Mouse (Mus musculus) midbrain, embryonic 12.5 days (tissue): ENCODE data around the gene Jhy. TPM values are rescaled to one million over a fixed set of nuclear protein-coding genes. Genes with fewer than 3 reads are reported as not detected.
A peak's percentile ranks its signal among the peaks of the same experiment; 100 is the strongest.

ENCODE experiments used
- ATAC-seq: fragments of 200-750 bp; cut with Nextera tagmentation; 2 replicates; pipeline ENCODE4 v1.8.0; 2017; ENCODE audit warnings: low read depth, moderate TSS enrichment, moderate library complexity; ENCODE audit not compliant: low FRiP score
- H3K27ac ChIP-seq: fragments of 300-500 bp; sonication (generic); replicated peaks from 2 replicates; pipeline ENCODE4 v1.5.1; 2016; ENCODE audit warnings: mild to moderate bottlenecking
- H3K27me3 ChIP-seq: fragments of 300-500 bp; sonication (generic); 2 replicates; pipeline ENCODE4 v1.6.1; 2016; ENCODE audit warnings: mild to moderate bottlenecking
- H3K36me3 ChIP-seq: fragments of 300-500 bp; sonication (generic); 2 replicates; pipeline ENCODE4 v1.6.1; 2016
- H3K4me1 ChIP-seq: fragments of 300-500 bp; sonication (generic); 2 replicates; pipeline ENCODE4 v1.6.1; 2016
- H3K4me2 ChIP-seq: fragments of 300-500 bp; sonication (generic); replicated peaks from 2 replicates; pipeline ENCODE4 v1.6.1; 2016; ENCODE audit warnings: mild to moderate bottlenecking, moderate library complexity
- H3K4me3 ChIP-seq: fragments of 300-500 bp; sonication (generic); 2 replicates; pipeline ENCODE4 v1.5.1; 2016; ENCODE audit warnings: mild to moderate bottlenecking
- H3K9ac ChIP-seq: fragments of 300-500 bp; sonication (generic); replicated peaks from 2 replicates; pipeline ENCODE4 v1.6.1; 2016; ENCODE audit warnings: mild to moderate bottlenecking, moderate library complexity
- H3K9me3 ChIP-seq: fragments of 300-500 bp; sonication (generic); 2 replicates; pipeline ENCODE4 v1.6.1; 2016; ENCODE audit warnings: mild to moderate bottlenecking
- WGBS: fragments of 180-500 bp; shearing (Covaris S2); methylation state at CpG from one replicate; pipeline ENCODE4 v1.1.7; 2016; 5-methylcytosine and 5-hydroxymethylcytosine counted together
- polyA plus RNA-seq: library from polyadenylated mRNA; unstranded; fragments of >200 nt; fragmentation: Nextera tagmentation; extraction: Ambion mirVana; gene quantifications from 2 replicates; pipeline ENCODE4 v1.2.1, GENCODE M21; 2016

Jhy gene
- polyA plus RNA-seq, 1 experiment from 2014 or later: 2.7 TPM

- WGBS: 1% methylated on average over 17 of the region's 17 CpGs
- peaks cover 32% of the 10 kb centered on the region for H3K4me1 ChIP-seq
These were observed 88.5 kb downstream of the Jhy start for GRCm38 (mm10) chr9:40875431-40875830.

GRCm38 (mm10) chr9:40874961-40875360 lies 89.0 kb downstream of the Jhy start:
- H3K36me3 ChIP-seq: no peaks in the 10 kb centered on the region
- no peaks in the 10 kb centered on the region for H3K9me3 ChIP-seq
- peaks cover 32% of the 10 kb centered on the region for H3K4me1 ChIP-seq
- no peak overlapping the region for H3K27ac ChIP-seq
- 2% methylated on average over 4 of the region's 4 CpGs for WGBS
- H3K4me2 ChIP-seq: no peak overlapping the region
- H3K27me3 ChIP-seq: peaks cover 96% of the 10 kb centered on the region
- no peak overlapping the region for H3K9ac ChIP-seq
- H3K4me3 ChIP-seq: no peak overlapping the region
- ATAC-seq: no peak

More at GRCm38 (mm10) chr9:40875431-40875830, 88.5 kb downstream of the Jhy start:
- H3K27me3 ChIP-seq: peaks cover 96% of the 10 kb centered on the region
- H3K9me3 ChIP-seq: no peaks in the 10 kb centered on the region
- no peak overlapping the region for H3K27ac ChIP-seq
- no peak overlapping the region for H3K9ac ChIP-seq
- no peak overlapping the region for H3K4me2 ChIP-seq
- ATAC-seq: no peak
- no peak overlapping the region for H3K4me3 ChIP-seq
- no peaks in the 10 kb centered on the region for H3K36me3 ChIP-seq

GRCm38 (mm10) chr9:40873556-40874470 lies 90.1 kb downstream of the Jhy start, which contains the start of gene Bsx:
TSS of gene Bsx (plus strand) at chr9:40874127.
- H3K27ac ChIP-seq: no peak within 1 kb of the TSS
- peak within 1 kb of the TSS; percentile 34 for H3K4me2 ChIP-seq
- H3K4me3 ChIP-seq: peak within 1 kb of the TSS; percentile 19; the same call in 1 of the 2 replicates
- peaks cover 95% of the 10 kb centered on the region for H3K27me3 ChIP-seq
- peaks cover 32% of the 10 kb centered on the region for H3K4me1 ChIP-seq
- 2% methylated on average over 32 of the region's 32 CpGs for WGBS
- no peaks in the 10 kb centered on the region for H3K36me3 ChIP-seq
- no peaks in the 10 kb centered on the region for H3K9me3 ChIP-seq
- no peak within 1 kb of the TSS for H3K9ac ChIP-seq
- ATAC-seq: peak; percentile 75

GRCm38 (mm10) chr9:40872156-40872478 lies 91.8 kb downstream of the Jhy start:
- no peak overlapping the region for H3K9ac ChIP-seq
- H3K4me2 ChIP-seq: peak overlapping the region; percentile 50
- peaks cover 84% of the 10 kb centered on the region for H3K27me3 ChIP-seq
- no peak for ATAC-seq
- H3K36me3 ChIP-seq: no peaks in the 10 kb centered on the region
- WGBS: 7% methylated on average over 8 of the region's 8 CpGs
- no peaks in the 10 kb centered on the region for H3K9me3 ChIP-seq
- no peak overlapping the region for H3K27ac ChIP-seq
- no peak overlapping the region for H3K4me3 ChIP-seq
- H3K4me1 ChIP-seq: peaks cover 16% of the 10 kb centered on the region; the same call in 1 of the 2 replicates

GRCm38 (mm10) chr9:40871369-40872155 lies 92.4 kb downstream of the Jhy start:
- Histone ChIP-seq H3K36me3 (no peaks in the 10 kb centered on the region), H3K27ac (no peak overlapping the region), H3K9ac (no peak overlapping the region), H3K9me3 (no peaks in the 10 kb centered on the region), H3K4me3 (peak overlapping the region; percentile 29), H3K27me3 (peaks cover 78% of the 10 kb centered on the region), H3K4me1 (peaks cover 16% of the 10 kb centered on the region; the same call in 1 of the 2 replicates), H3K4me2 (peak overlapping the region; percentile 50)
- under 1% methylated on average over 34 of the region's 34 CpGs for WGBS
- no peak for ATAC-seq

- Histone ChIP-seq H3K9me3 (no peaks in the 10 kb centered on the region), H3K4me3 (no peak overlapping the region), H3K4me2 (no peak overlapping the region), H3K27ac (no peak overlapping the region), H3K27me3 (peaks cover 67% of the 10 kb centered on the region), H3K9ac (no peak overlapping the region), H3K4me1 (peaks cover 16% of the 10 kb centered on the region; the same call in 1 of the 2 replicates), H3K36me3 (no peaks in the 10 kb centered on the region)
- no peak for ATAC-seq
- WGBS: 83% methylated on average over 5 of the region's 5 CpGs
These were observed 93.6 kb downstream of the Jhy start for GRCm38 (mm10) chr9:40870331-40870730.

GRCm38 (mm10) chr9:40859196-40859595 lies 104.7 kb downstream of the Jhy start:
- Histone ChIP-seq H3K4me2 (peak overlapping the region; percentile 55), H3K9me3 (no peaks in the 10 kb centered on the region), H3K27me3 (peaks cover 48% of the 10 kb centered on the region), H3K4me1 (peaks cover 7% of the 10 kb centered on the region; the same call in 1 of the 2 replicates), H3K4me3 (peak overlapping the region; percentile 36), H3K9ac (no peak overlapping the region), H3K27ac (0 out of 2 replicates have a peak overlapping the region, but pooled peaks have one; percentile 20), H3K36me3 (no peaks in the 10 kb centered on the region)
- WGBS: 2% methylated on average over 9 of the region's 9 CpGs
- ATAC-seq: 0 out of 2 replicates have a peak, but pooled peaks have one; percentile 47

- peaks cover 49% of the 10 kb centered on the region for H3K27me3 ChIP-seq
- ATAC-seq: no peak; the same call in 1 of the 2 replicates
- peaks cover 7% of the 10 kb centered on the region; the same call in 1 of the 2 replicates for H3K4me1 ChIP-seq
- H3K4me2 ChIP-seq: peak overlapping the region; percentile 55
- H3K27ac ChIP-seq: 0 out of 2 replicates have a peak overlapping the region, but pooled peaks have one; percentile 20
- H3K36me3 ChIP-seq: no peaks in the 10 kb centered on the region
- H3K9me3 ChIP-seq: no peaks in the 10 kb centered on the region
- peak overlapping the region; percentile 31; the same call in 1 of the 2 replicates for H3K9ac ChIP-seq
- WGBS: 6% methylated on average over 21 of the region's 21 CpGs
- H3K4me3 ChIP-seq: peak overlapping the region; percentile 36
These were observed 105.3 kb downstream of the Jhy start for GRCm38 (mm10) chr9:40858461-40859160.

GRCm38 (mm10) chr9:40851515-40851914 lies 112.4 kb downstream of the Jhy start:
- Histone ChIP-seq H3K9ac (no peak overlapping the region), H3K9me3 (no peaks in the 10 kb centered on the region), H3K4me3 (no peak overlapping the region), H3K4me1 (peaks cover 1% of the 10 kb centered on the region; the same call in 1 of the 2 replicates), H3K4me2 (no peak overlapping the region), H3K27me3 (peaks cover 26% of the 10 kb centered on the region), H3K27ac (no peak overlapping the region), H3K36me3 (no peaks in the 10 kb centered on the region)
- WGBS: 29% methylated on average over 2 of the region's 2 CpGs
- no peak for ATAC-seq
